Mouse (Mus musculus): ENCODE data around the gene Ahsg. TPM values are rescaled to one million over a fixed set of nuclear protein-coding genes. Genes with fewer than 3 reads are reported as not detected.

The Ahsg gene
- polyA plus RNA-seq, 1 experiment = 0.57 TPM

DNA sequence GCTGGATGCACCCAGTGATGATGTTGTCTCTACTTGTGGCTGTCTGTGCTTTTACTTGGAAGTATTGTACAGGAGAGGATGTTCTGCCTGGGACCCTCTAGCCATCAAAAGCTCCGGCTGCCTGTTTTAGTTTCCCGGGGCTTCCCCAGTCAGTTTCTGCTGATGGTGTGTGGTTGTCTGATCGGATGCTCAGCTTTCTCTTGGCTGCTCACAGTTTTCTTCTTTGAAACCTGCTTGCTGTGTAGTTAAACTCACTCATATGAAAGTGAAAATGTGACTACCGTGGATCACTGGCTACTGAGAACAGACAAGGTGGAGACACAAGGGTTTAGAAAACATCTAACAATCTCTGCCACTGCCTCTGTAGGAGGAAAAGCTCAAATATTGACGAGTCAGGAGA is 7.6 kb upstream of the Ahsg start:
- WGBS = 75% methylated on average over 5 of the region's 5 CpGs
- DNase-seq (ENCODE audit: low read depth in 1 of 2, low spot score in 2 of 2) = peak in 1 of 2 experiments; percentile 9
- Histone ChIP-seq H3K27ac (ENCODE audit: insufficient read depth, low read length) (no peak overlapping the region), H3K4me3 (ENCODE audit: extremely low read depth, insufficient read depth, insufficient read length) (no peak overlapping the region), H3K27me3 (ENCODE audit: control insufficient read depth, insufficient read depth, low read length) (no peaks in the 10 kb centered on the region), H3K4me1 (ENCODE audit: control insufficient read depth, insufficient read depth, insufficient read length) (no peaks in the 10 kb centered on the region), H3K36me3 (ENCODE audit: control insufficient read depth, insufficient read depth, low read length) (no peaks in the 10 kb centered on the region)
- TF ChIP-seq CTCF (IDR thresholded peaks at IDR 0.05; ENCODE audit: extremely low read depth, insufficient read depth, insufficient read length, insufficient replicate concordance) = no peak
- no peak for TF ChIP-seq POLR2A (IDR thresholded peaks at IDR 0.05; ENCODE audit: low read depth, low read length)

DNA sequence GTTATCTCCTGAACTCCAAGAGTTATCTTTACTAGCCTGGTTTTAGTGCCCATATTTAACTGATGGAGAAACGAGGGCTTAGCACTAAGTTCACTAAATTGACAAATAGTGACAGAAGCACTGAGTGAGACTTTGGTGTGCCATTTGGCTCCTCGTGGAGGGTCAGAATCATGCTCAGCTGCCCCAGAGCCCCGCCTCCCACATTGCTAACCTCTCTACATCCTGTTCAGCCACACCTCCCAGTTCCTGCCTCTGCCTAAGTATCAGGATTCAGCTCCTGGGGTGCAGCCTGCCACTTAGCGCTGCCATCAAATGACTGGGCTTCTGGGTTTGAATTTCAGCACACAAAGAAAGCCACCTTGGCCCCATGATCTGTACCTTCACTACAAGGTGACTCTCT is 5.7 kb upstream of the Ahsg start:
- peak in 1 of 2 experiments; percentile 54 for DNase-seq (ENCODE audit: low read depth in 1 of 2, low spot score in 2 of 2)

DNA sequence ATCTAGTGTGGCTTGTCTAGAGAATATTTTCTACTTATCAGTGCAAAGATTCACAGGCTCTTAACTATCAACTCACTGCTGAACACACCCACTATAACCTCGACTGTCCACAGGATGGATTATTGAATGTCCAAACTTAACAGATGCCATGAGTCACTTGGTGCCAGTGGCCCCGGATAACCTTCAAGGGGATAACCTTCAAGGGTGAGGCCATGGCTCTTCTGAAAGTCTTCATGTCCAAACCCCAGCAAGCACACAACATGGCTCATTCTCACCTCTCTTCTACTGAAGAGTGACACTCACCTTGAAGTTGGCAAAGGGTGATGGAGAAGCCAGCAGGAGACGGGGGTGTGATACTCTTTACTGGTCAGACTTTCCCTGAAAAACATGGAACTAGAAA is 4.4 kb upstream of the Ahsg start:
- WGBS = 85% methylated on average over 3 of the region's 3 CpGs
- Histone ChIP-seq H3K4me1 (ENCODE audit: control insufficient read depth, insufficient read depth, insufficient read length) (no peaks in the 10 kb centered on the region), H3K27me3 (ENCODE audit: control insufficient read depth, insufficient read depth, low read length) (no peaks in the 10 kb centered on the region), H3K4me3 (ENCODE audit: extremely low read depth, insufficient read depth, insufficient read length) (no peak overlapping the region), H3K36me3 (ENCODE audit: control insufficient read depth, insufficient read depth, low read length) (no peaks in the 10 kb centered on the region), H3K27ac (ENCODE audit: insufficient read depth, low read length) (no peak overlapping the region)
- TF ChIP-seq POLR2A (IDR thresholded peaks at IDR 0.05; ENCODE audit: low read depth, low read length) (no peak), CTCF (IDR thresholded peaks at IDR 0.05; ENCODE audit: extremely low read depth, insufficient read depth, insufficient read length, insufficient replicate concordance) (no peak)
- DNase-seq (ENCODE audit: low read depth in 1 of 2, low spot score in 2 of 2) = no peak

More for the DNA sequence above, 5.7 kb upstream of the Ahsg start:
- no peaks in the 10 kb centered on the region for H3K4me1 ChIP-seq (ENCODE audit: control insufficient read depth, insufficient read depth, insufficient read length)
- 38% methylated on average over 4 of the region's 4 CpGs for WGBS
- TF ChIP-seq POLR2A (IDR thresholded peaks at IDR 0.05; ENCODE audit: low read depth, low read length) (no peak), CTCF (IDR thresholded peaks at IDR 0.05; ENCODE audit: extremely low read depth, insufficient read depth, insufficient read length, insufficient replicate concordance) (no peak)
- H3K36me3 ChIP-seq (ENCODE audit: control insufficient read depth, insufficient read depth, low read length) = no peaks in the 10 kb centered on the region
- H3K27ac ChIP-seq (ENCODE audit: insufficient read depth, low read length) = no peak overlapping the region
- no peak overlapping the region for H3K4me3 ChIP-seq (ENCODE audit: extremely low read depth, insufficient read depth, insufficient read length)
- no peaks in the 10 kb centered on the region for H3K27me3 ChIP-seq (ENCODE audit: control insufficient read depth, insufficient read depth, low read length)

DNA sequence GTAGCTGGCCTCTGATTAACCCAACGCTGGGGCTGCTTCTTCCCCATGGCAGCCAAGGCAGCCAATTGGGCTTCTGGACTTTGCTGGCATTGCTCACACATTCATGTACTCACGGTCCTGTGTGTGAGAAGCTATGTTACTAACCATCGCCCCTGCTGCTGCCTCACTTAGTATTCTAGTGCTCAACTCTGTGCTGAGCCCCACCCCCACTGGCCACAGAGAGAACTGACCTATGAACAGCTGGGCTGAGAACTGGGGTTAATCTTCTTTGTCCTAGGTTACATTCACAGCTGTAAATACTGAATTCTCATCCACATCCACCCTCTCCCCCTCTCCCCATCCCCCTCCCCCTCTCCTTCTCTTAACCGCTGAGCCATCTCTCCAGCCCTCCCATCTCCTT is 2.2 kb upstream of the Ahsg start:
- 92% methylated on average over 4 of the region's 4 CpGs for WGBS
- H3K36me3 ChIP-seq (ENCODE audit: control insufficient read depth, insufficient read depth, low read length) = no peaks in the 10 kb centered on the region
- H3K4me3 ChIP-seq (ENCODE audit: extremely low read depth, insufficient read depth, insufficient read length) = no peak overlapping the region
- no peaks in the 10 kb centered on the region for H3K4me1 ChIP-seq (ENCODE audit: control insufficient read depth, insufficient read depth, insufficient read length)
- no peaks in the 10 kb centered on the region for H3K27me3 ChIP-seq (ENCODE audit: control insufficient read depth, insufficient read depth, low read length)
- TF ChIP-seq CTCF (IDR thresholded peaks at IDR 0.05; ENCODE audit: extremely low read depth, insufficient read depth, insufficient read length, insufficient replicate concordance) = no peak
- no peak for TF ChIP-seq POLR2A (IDR thresholded peaks at IDR 0.05; ENCODE audit: low read depth, low read length)
- DNase-seq (ENCODE audit: low read depth in 1 of 2, low spot score in 2 of 2) = no peak
- no peak overlapping the region for H3K27ac ChIP-seq (ENCODE audit: insufficient read depth, low read length)

DNA sequence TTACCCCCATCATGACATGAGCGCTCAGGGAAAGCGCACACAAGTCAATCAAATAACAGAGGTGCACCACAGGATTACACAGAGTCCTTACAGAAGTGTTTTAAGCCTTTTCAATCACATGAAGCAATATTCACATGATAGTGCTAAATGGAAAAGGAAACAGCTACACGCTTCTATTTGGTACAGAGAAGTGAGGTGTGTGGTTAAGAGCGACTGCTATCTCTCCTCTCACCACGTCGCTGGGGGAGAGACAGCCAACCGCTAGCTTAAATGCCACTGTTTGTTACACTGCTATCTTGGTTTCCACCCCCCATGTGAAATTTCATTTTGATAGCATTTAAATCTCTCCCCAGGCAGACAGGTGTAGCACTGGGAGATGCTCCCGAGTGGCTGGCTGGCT is 1.4 kb upstream of the Ahsg start:
- no peaks in the 10 kb centered on the region for H3K36me3 ChIP-seq (ENCODE audit: control insufficient read depth, insufficient read depth, low read length)
- 43% methylated on average over 8 of the region's 8 CpGs for whole genome bisulfite sequencing
- TF ChIP-seq CTCF (IDR thresholded peaks at IDR 0.05; ENCODE audit: extremely low read depth, insufficient read depth, insufficient read length, insufficient replicate concordance) (no peak), POLR2A (IDR thresholded peaks at IDR 0.05; ENCODE audit: low read depth, low read length) (no peak)
- no peak overlapping the region for H3K4me3 ChIP-seq (ENCODE audit: extremely low read depth, insufficient read depth, insufficient read length)
- no peak overlapping the region for H3K27ac ChIP-seq (ENCODE audit: insufficient read depth, low read length)
- no peak for DNase-seq (ENCODE audit: low read depth in 1 of 2, low spot score in 2 of 2)
- H3K27me3 ChIP-seq (ENCODE audit: control insufficient read depth, insufficient read depth, low read length) = no peaks in the 10 kb centered on the region
- no peaks in the 10 kb centered on the region for H3K4me1 ChIP-seq (ENCODE audit: control insufficient read depth, insufficient read depth, insufficient read length)

DNA sequence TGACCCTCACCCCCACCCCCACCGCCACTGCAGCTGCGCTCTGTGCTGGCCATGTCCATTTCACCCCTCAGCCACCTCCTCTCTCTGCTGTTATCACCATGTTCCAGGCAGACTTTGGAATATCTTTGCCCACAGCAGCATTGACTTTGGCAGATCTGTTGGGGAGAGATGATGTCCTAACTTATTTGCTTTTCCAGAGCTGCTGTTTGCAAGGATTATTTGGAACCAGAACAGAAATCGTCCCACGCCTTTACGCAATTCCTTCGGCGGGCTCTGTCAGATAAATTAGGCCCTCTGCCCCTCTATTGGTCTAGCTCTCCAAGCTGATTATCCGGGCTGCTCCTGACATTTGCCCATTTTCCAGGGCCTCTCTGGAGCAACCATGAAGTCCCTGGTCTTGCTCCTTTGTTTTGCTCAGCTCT is 667 bp downstream of the Ahsg start:
- Histone ChIP-seq H3K27me3 (ENCODE audit: control insufficient read depth, insufficient read depth, low read length) (no peaks in the 10 kb centered on the region), H3K36me3 (ENCODE audit: control insufficient read depth, insufficient read depth, low read length) (no peaks in the 10 kb centered on the region), H3K4me1 (ENCODE audit: control insufficient read depth, insufficient read depth, insufficient read length) (no peaks in the 10 kb centered on the region; the same call in 1 of the 2 replicates), H3K4me3 (ENCODE audit: extremely low read depth, insufficient read depth, insufficient read length) (no peak overlapping the region), H3K27ac (ENCODE audit: insufficient read depth, low read length) (no peak overlapping the region)
- DNase-seq (ENCODE audit: low read depth in 1 of 2, low spot score in 2 of 2) = no peak
- TF ChIP-seq CTCF (IDR thresholded peaks at IDR 0.05; ENCODE audit: extremely low read depth, insufficient read depth, insufficient read length, insufficient replicate concordance) (no peak), POLR2A (IDR thresholded peaks at IDR 0.05; ENCODE audit: low read depth, low read length) (no peak)
- 95% methylated on average over 8 of the region's 8 CpGs for WGBS

DNA sequence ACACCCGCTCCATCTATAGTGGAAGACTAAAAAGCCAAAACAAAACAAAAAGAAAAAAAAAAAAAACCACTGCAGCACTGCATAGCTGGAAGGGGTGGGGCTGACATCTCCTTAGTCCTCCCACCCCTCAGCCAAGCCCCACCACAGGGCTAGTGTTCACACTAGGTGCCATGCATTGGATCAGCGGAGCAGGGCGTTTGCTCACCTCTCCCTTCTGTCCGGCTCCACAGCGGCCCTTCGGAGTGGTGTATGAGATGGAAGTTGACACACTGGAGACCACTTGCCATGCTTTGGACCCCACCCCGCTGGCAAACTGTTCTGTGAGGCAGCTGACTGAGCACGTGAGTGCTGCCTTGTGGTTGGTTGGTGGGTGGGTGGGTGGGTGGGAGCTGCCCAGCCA is 3.0 kb downstream of the Ahsg start:
- no peak for DNase-seq (ENCODE audit: low read depth in 1 of 2, low spot score in 2 of 2)
- TF ChIP-seq CTCF (IDR thresholded peaks at IDR 0.05; ENCODE audit: extremely low read depth, insufficient read depth, insufficient read length, insufficient replicate concordance) (no peak), POLR2A (IDR thresholded peaks at IDR 0.05; ENCODE audit: low read depth, low read length) (no peak)
- Histone ChIP-seq H3K4me1 (ENCODE audit: control insufficient read depth, insufficient read depth, insufficient read length) (no peaks in the 10 kb centered on the region; the same call in 1 of the 2 replicates), H3K36me3 (ENCODE audit: control insufficient read depth, insufficient read depth, low read length) (no peaks in the 10 kb centered on the region), H3K4me3 (ENCODE audit: extremely low read depth, insufficient read depth, insufficient read length) (no peak overlapping the region), H3K27me3 (ENCODE audit: control insufficient read depth, insufficient read depth, low read length) (no peaks in the 10 kb centered on the region), H3K27ac (ENCODE audit: insufficient read depth, low read length) (no peak overlapping the region)
- 86% methylated on average over 8 of the region's 8 CpGs for WGBS
